Mouse (Mus musculus): Measurements from ENCODE around the gene Fam32a.

- TF ChIP-seq CTCF (IDR thresholded peaks at IDR 0.05; ENCODE audit: borderline replicate concordance, control insufficient read depth, extremely low read depth, insufficient read depth, low read length, poor library complexity) (no peak), POLR2A (IDR thresholded peaks at IDR 0.05; ENCODE audit: control insufficient read depth, extremely low read depth, insufficient read depth, low read length, poor library complexity) (peak; percentile 73)
Measured at GRCm38 (mm10) chr8:72219541-72220363, at the start of gene Fam32a.
